Mouse (Mus musculus): Measurements from ENCODE around the gene Egln2. TPM values are rescaled to one million over a fixed set of nuclear protein-coding genes. Genes with fewer than 3 reads are reported as not detected.

Egln2 gene
- polyA plus RNA-seq (2015; fragmentation: Illumina TruSeq; extraction: RNeasy Lipid Tissue Mini Kit (QIAGEN cat#74804); ENCODE audit: low read depth, low replicate concordance): 83.3 TPM

DNA sequence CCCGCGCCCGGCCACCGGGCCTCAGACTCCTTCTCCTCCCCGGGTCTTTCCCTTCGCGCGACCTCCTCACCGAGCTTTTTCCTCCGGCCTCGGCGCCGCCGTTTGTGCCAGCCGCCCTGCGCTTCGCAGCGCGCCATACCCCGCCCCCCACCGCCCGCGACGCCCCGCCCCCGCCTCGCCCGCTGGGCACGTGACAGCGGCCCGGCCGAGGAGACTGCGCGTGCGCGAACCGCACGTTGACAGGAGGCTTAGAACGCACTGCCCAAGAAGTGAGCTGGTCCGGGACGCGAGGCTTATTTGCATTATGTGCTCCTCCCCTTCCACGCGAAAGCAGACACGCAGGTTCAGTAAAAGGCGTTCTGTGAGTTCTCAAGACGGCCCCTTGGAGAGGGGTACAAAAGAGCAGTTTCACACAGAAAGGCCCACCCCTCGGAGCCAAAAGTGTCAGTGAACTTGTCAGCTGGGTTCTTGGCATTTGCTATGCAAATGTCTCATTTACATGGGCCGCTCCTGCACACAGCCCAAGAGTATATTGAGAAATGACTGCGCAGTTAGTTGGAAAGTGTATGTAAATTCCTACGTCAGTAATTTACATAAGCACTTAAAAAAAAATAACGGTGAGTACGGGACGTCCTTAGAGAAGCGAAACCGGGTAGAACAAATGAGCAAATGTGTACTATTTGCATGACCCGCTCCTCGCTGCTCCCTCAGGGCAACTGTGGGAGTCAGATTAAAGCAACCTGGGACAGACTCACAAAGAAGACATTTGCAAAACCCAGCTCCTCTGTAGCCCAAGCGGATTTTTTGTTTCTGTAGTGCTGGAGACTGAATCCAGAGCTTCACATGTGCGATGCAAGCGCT lies at the start of gene Egln2:
Gene Egln2 (minus strand): TSS at position 189 of the 861 bp plus-strand sequence.

DNA sequence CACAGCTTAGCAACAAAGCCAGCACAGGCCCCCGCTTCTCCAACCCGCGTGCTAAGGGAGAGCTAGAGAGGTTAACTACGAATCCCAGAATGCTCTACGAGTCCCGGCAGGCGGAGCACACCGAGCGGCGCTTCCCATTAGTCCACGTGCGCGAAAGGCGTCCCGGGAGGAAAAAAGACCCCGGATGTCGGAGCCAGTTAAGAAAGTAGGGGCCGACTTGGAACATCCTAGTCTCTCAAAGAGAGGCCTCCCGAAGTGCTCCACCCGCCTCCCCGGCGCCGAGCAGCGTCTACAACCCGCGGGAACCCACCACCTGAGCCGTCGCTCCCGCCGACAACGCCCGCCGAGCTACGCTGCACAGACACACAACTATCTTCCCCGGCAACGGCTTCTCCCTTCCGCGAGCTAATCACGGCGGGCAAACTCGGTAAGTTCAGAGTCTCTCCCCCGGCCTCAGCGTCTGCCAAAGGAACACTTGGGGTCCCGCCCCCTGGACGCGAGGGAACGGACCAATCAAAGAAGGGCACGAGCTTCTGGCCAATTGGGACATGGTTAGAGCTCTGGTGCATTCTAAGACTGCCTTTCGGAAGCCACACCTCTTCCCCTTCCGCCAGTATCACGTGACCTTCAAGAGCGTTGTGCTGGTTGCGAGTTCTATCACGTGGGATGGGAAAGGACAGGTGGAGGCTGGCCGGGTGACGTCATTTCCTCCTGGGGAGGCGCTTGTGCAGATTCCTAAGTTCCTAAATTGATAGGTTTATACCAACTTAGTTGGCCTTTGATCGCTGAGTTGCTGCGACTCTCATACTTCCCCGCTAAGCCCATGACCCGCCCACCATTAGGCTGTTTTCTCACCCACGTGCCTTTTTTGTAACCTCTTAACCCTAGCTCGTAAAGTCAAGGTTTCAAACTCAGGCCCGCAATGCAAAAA lies 29.3 kb upstream of the Egln2 start, which contains the start of the genes BC024978 and Snrpa:
Gene BC024978 (plus strand): TSS at position 101 of the 931 bp plus-strand sequence.
Gene Snrpa (minus strand): TSS at position 591 of the 931 bp plus-strand sequence.

DNA sequence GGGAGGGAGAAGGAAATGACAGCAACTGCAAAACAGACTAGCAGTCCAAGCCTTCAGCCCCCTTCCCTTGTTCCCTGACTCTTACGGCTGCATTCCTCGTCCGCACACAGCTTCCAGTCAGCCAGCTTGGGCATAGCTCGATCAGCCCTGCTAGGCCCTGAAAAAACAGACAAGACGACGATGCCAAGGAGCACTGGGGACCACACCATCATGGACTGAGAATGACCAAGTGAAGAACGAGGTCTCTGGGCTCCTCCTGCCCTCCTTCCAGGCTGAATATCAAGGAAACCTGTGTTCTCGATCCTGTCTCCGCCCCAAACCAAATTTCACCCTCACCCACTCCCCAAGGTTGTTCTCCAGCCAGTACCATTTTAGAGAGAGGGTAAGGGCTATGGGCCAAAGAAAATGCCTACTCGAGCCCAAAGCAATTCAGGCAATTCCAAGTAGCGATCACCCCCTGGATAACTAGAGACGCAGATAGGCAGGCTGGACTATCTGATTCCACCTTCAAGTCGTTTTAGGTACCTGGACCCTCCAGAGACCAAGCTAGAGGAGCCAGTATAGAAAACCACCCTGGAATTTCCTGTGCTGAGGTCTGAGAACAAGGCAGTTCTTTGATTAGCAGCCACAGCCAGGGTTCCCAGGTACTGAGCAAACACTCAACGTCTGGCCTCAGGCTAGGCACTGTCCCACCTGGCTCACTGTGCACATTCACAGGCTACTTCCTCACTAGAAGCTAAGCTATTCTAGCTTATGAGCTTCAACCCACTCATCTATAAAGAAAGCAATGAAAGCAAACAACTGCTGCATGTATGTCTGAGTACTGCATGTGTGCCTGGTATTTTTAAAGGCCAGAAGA lies 14.5 kb upstream of the Egln2 start, which contains the start of the genes Gm21983 and Mia:
Gene Gm21983 (minus strand): TSS at position 250 of the 859 bp plus-strand sequence.
Gene Mia (minus strand): TSS at position 321 of the 859 bp plus-strand sequence.

DNA sequence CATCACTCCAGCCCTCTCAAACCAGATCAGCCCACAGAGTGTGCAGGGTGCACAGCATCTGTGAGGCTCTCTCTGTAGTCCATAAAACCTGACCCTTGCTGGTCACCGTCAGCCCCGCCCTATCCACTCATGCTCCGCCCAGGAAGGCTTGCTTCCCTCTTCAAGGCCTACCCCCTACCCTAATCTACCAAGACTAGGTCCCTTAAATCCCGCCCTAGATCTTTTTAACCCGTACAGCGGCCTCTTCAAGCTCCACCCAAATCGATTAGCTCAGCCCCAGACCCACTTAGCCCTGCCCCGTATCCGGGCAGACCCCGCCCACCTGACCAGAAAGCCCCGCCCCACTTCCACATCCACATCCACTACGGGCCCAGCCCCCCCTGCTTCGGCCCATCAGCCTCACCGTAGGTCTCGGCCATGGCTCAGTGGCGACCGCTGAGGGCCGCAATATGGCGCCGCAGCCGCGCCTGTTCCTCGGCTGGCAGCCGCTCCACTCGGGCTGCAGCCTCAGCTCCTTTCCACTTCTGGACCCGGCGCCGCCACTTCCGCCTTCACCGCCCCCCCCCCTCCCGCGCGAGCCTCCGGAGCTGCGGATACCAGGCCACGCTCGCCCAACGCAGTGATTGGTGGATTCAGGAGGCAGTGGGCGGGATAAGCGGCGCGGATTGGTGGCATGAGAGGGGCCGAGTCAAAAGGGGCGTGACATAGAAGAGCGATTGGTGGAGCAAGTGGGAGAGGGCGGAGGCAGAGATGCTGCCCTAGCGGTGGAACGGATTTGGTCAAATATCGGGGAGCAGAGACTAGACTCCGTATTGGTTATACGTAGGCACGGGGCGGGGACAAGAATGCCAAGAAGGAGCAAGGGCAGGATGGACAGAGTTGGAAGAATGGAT lies 12.0 kb upstream of the Egln2 start, which contains the start of gene Rab4b:
Gene Rab4b (minus strand): TSS at position 573 of the 893 bp plus-strand sequence.

DNA sequence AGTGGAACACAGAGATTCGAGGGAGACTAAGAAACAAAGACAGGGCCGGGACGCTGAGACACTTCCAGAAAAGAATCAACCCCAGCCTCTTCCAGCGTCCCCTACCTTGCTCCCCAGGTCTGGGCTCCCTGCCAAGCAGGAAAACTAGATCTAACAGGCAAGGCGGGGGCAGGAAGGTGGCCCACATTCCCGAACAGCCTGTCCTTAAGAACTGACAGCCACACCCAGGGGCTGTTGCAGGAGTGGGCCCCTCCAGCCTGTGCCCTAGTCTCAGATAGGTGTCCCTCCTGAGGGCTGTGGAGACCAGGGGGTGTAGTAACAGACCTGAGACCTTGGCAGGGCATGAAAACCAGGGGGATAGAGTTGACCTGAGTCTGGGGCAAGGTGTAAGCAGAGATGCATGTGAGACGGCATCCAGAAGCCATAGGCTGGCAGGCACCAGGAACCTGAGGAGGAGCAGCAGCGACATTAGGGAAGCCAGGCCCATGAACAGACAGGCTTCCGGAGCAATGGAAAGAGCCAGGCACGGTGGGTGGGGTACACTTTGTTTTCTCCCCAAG lies 13.3 kb downstream of the Egln2 start, which contains the start of gene Cyp2t4:
Gene Cyp2t4 (plus strand): TSS at position 510 of the 560 bp plus-strand sequence.

DNA sequence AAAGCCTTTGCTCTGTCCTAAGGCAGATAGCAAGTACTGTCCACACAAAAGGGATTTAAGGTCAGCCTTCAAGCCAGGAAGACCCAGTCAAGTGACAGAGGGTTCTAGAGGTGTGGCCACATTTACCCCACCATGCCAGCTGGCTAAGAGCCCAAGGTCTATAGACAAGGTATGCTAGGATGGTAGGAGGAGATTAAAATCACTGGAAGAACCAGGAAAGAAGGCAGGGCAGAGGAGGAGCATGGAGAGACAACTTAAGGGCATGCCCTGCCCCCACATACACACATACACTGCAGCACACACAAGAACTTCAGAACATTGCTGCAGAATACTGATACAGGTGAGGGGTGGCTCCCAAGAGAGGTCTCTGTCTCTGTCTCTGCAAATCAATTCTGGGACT lies 46.9 kb downstream of the Egln2 start, which contains the start of gene Cyp2f2:
Gene Cyp2f2 (plus strand): TSS at position 234 of the 400 bp plus-strand sequence.

Other genes with a start within 250 kb of the Egln2 start
- not detected for gene Cyp2a22, start 227.4 kb downstream of the Egln2 start, polyA plus RNA-seq (2015; fragmentation: Illumina TruSeq; extraction: RNeasy Lipid Tissue Mini Kit (QIAGEN cat#74804); ENCODE audit: low read depth, low replicate concordance)
- not detected for gene Cyp2a12, start 137.7 kb downstream of the Egln2 start, polyA plus RNA-seq (2015; fragmentation: Illumina TruSeq; extraction: RNeasy Lipid Tissue Mini Kit (QIAGEN cat#74804); ENCODE audit: low read depth, low replicate concordance)
- gene Cyp2f2, start 46.9 kb downstream of the Egln2 start, polyA plus RNA-seq (2015; fragmentation: Illumina TruSeq; extraction: RNeasy Lipid Tissue Mini Kit (QIAGEN cat#74804); ENCODE audit: low read depth, low replicate concordance): 0.40 TPM
- gene Cyp2t4, start 13.1 kb downstream of the Egln2 start, polyA plus RNA-seq (2015; fragmentation: Illumina TruSeq; extraction: RNeasy Lipid Tissue Mini Kit (QIAGEN cat#74804); ENCODE audit: low read depth, low replicate concordance): not detected
- gene Rab4b, start 12.1 kb upstream of the Egln2 start, polyA plus RNA-seq (2015; fragmentation: Illumina TruSeq; extraction: RNeasy Lipid Tissue Mini Kit (QIAGEN cat#74804); ENCODE audit: low read depth, low replicate concordance): 112 TPM
- gene Gm21983, start 14.3 kb upstream of the Egln2 start, polyA plus RNA-seq (2015; fragmentation: Illumina TruSeq; extraction: RNeasy Lipid Tissue Mini Kit (QIAGEN cat#74804); ENCODE audit: low read depth, low replicate concordance): not detected
- gene Mia, start 14.4 kb upstream of the Egln2 start, polyA plus RNA-seq (2015; fragmentation: Illumina TruSeq; extraction: RNeasy Lipid Tissue Mini Kit (QIAGEN cat#74804); ENCODE audit: low read depth, low replicate concordance): 8.4 TPM
- 16.5 TPM for gene BC024978, start 29.0 kb upstream of the Egln2 start, polyA plus RNA-seq (2015; fragmentation: Illumina TruSeq; extraction: RNeasy Lipid Tissue Mini Kit (QIAGEN cat#74804); ENCODE audit: low read depth, low replicate concordance)
- gene Snrpa, start 29.5 kb upstream of the Egln2 start, polyA plus RNA-seq (2015; fragmentation: Illumina TruSeq; extraction: RNeasy Lipid Tissue Mini Kit (QIAGEN cat#74804); ENCODE audit: low read depth, low replicate concordance): 78.9 TPM
- 6.2 TPM for gene Itpkc, start 61.9 kb upstream of the Egln2 start, polyA plus RNA-seq (2015; fragmentation: Illumina TruSeq; extraction: RNeasy Lipid Tissue Mini Kit (QIAGEN cat#74804); ENCODE audit: low read depth, low replicate concordance)
- gene Coq8b, start 66.2 kb upstream of the Egln2 start, polyA plus RNA-seq (2015; fragmentation: Illumina TruSeq; extraction: RNeasy Lipid Tissue Mini Kit (QIAGEN cat#74804); ENCODE audit: low read depth, low replicate concordance): 25.0 TPM
- gene Numbl, start 91.6 kb upstream of the Egln2 start, polyA plus RNA-seq (2015; fragmentation: Illumina TruSeq; extraction: RNeasy Lipid Tissue Mini Kit (QIAGEN cat#74804); ENCODE audit: low read depth, low replicate concordance): 57.8 TPM
- 31.2 TPM for gene Ltbp4, start 170.9 kb upstream of the Egln2 start, polyA plus RNA-seq (2015; fragmentation: Illumina TruSeq; extraction: RNeasy Lipid Tissue Mini Kit (QIAGEN cat#74804); ENCODE audit: low read depth, low replicate concordance)
- gene Shkbp1, start 189.2 kb upstream of the Egln2 start, polyA plus RNA-seq (2015; fragmentation: Illumina TruSeq; extraction: RNeasy Lipid Tissue Mini Kit (QIAGEN cat#74804); ENCODE audit: low read depth, low replicate concordance): 29.2 TPM
- gene Gm20479, start 190.6 kb upstream of the Egln2 start, polyA plus RNA-seq (2015; fragmentation: Illumina TruSeq; extraction: RNeasy Lipid Tissue Mini Kit (QIAGEN cat#74804); ENCODE audit: low read depth, low replicate concordance): not detected

Data from brain, adult 10 weeks (tissue).